Mouse (Mus musculus) G1E (cell line): ENCODE measurements around the gene Med13l.

Experiments
- CTCF ChIP-seq: IDR thresholded peaks from 2 replicates; pipeline ENCODE4 v1.5.1; 2012; ENCODE audit warnings: low read depth, low read length, inconsistent platforms, mixed read lengths
- GATA1 ChIP-seq: IDR thresholded peaks from 2 replicates; pipeline ENCODE4 v1.6.1; 2012; ENCODE audit warnings: borderline replicate concordance, low read length, inconsistent platforms, mixed read lengths
- TAL1 ChIP-seq: conservative IDR thresholded peaks from 2 replicates; pipeline ENCODE4 v1.6.1; 2012; ENCODE audit warnings: low read depth, low read length, inconsistent platforms, mixed read lengths

DNA sequence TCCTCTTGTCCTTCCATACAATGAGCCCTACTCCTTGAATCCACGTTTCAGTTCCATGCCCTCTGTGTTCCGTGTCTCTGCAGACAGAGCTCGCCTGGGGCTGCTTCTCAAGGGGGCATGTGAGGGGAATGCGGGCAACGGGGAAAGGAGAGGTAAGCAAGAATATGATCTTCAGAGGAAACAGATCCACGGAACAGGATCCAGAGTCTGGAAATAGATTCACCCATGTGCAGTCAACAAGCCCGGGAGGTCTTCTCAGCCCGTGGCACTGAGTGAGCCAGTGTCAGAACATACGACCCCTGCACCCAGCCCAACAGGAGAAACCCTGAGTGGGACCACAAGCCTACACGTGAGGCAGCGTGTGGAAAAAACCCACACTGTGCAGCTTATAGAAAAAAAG, 228.7 kb downstream of the Med13l start:
- TF ChIP-seq CTCF: no peak
- no peak for TF ChIP-seq GATA1
- no peak for TF ChIP-seq TAL1
